Mouse (Mus musculus): ENCODE measurements at regions not wholly inside any gene's neighbourhood (a gene's known extent, or its start where the extent isn't known, plus 50 kb on each side); places are given as distances from the start of the nearest gene placed in this dataset.

DNA sequence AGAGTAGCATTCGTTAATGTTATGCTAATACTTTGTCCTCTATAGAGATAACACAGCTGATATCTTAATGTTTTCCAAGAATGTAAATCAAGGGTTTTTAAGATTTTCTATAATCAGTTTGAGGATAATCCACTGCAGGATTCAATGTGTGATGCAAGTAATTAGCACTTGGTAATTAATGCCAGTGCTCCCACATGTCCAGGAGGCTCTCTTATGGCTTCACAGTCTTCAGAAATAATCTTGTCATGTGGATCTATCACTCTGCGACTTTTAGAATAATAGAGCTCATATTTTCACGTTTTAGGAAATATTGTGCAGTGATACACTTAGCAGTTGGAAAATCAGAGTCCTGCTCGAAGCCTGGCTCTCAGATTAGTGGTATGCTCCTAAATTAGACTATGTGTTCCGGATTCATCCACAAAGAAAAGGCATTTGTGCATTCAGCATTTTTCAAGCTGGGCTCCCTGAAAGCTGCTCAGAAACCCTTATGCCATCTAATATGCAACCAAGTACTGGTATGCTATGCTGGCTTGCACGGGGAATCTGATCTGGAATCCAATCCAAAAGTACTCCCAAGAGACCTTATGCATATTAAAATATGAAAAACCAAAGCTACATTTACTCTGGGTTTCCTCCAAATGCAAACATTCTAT is 1302.8 kb upstream of the Tyrp1 start:
- peak; percentile 14 to 42 for DNase-seq

DNA sequence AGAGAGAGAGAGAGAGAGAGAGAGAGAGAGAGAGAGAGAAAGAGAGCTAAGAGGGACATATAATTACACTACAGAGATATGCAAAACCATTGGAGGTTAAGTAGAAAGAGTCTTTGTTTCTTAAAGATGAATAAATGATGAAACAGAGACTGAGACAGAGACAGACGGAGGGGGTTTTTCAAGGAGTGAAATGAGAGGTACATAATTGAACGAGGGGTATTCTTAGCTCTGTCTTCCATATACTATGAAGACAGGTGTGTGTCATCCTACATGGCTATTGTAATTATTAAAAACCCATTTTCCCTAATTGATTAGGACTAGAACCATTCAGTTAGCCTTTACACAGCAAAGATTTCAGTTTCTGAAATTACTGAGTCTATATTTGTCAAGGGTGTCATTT is 1302.2 kb upstream of the Tyrp1 start:
- peak in 1 of 2 experiments; percentile 1 for DNase-seq

DNA sequence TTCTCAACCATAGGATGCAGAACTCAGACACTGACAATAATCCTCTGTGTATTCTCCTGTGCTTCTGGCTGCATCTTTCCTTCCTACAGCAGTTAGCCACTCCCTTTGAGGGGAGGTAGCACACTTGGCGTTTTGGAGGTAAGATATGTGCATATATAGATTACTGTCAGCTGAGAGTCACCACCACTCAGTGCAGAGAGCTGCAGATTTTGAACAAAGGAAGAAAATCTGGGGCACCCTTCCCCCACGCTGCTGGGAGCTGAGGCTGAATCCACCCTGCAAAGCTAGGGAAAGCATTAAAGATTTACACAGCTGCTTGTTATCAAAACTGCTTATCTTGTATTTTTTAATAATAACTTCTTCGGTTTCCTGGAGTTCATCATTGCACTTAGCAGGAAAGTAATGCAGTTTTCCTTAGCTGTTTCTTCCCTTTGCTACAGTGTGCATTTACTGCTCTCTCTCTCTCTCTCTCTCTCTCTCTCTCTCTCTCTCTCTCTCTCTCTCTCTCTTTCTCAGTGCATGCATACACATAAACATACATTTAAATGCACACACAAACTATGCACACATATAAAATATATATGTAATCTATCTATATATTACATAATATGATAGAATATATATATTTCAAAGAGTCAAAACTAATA is 1301.4 kb upstream of the Tyrp1 start:
- DNase-seq: peak; percentile 13 to 26

DNA sequence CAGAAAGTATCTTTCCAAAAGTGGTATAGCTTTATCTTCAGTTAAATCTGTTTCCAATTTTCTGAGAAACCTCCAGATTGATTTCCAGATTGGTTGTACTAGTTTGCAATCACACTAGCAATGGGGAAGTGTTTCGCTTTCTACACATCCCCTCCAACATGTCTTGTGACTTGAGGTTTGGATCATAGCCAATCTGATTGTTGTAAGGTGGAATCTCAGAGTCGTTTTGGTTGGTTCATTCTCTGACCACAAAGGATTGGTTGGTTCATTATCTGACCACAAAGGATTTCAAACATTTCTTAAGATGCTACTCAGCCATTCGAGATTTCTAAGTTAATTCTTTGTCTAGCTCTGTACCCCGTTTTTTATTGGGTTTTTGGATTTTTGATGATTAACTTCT is 1288.5 kb upstream of the Tyrp1 start:
- no peak for DNase-seq

Measured in cerebellum, postnatal 14 days (tissue).